Mouse (Mus musculus): Measurements from ENCODE around the gene Tmcc2. TPM values are rescaled to one million over a fixed set of nuclear protein-coding genes. Genes with fewer than 3 reads are reported as not detected.
A peak's percentile ranks its signal among the peaks of the same experiment; 100 is the strongest.

Gene Tmcc2
- polyA plus RNA-seq, 1 experiment from 2014 or later, result 10.7 TPM

GRCm38 (mm10) chr1:132333675-132334141, 57.4 kb downstream of the Tmcc2 start:
- ATAC-seq (ENCODE audit: borderline replicate concordance, extremely low read depth, low FRiP score, low TSS enrichment), result peak; percentile 94
- peaks cover 31% of the 10 kb centered on the region for H3K36me3 ChIP-seq
- H3K4me3 ChIP-seq, result no peak overlapping the region
- peak overlapping the region; percentile 89 for H3K27ac ChIP-seq
- 0 out of 2 replicates have a peak overlapping the region, but pooled peaks have one; percentile 3 for H3K4me2 ChIP-seq
- peaks cover 69% of the 10 kb centered on the region for H3K4me1 ChIP-seq
- WGBS, result 9% methylated on average over 4 of the region's 4 CpGs
- no peaks in the 10 kb centered on the region for H3K27me3 ChIP-seq
- no peak overlapping the region for H3K9ac ChIP-seq
- H3K9me3 ChIP-seq, result no peaks in the 10 kb centered on the region

DNA sequence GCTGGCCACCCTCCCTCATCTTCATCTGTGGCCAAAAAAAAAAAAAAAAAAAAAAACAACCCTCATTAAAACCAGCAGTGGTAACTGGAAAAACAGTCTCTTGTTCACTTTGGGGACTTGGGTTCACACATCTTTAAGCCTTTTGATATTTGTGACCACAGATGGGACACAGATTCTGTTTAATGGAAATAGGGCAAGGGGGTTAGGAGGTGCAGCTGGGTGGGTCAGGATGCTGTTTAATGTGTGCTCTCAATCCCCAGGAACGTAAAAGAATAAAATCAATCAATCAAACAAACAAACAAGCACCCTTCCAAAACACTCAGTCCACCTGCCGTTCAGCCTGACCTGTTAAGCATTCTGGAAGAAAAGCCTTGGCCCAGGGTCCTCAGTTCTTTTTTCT, 57.9 kb downstream of the Tmcc2 start:
- H3K9me3 ChIP-seq, result no peaks in the 10 kb centered on the region
- no peak overlapping the region for H3K4me2 ChIP-seq
- 5% methylated on average over 2 of the region's 2 CpGs for WGBS
- H3K27ac ChIP-seq, result peak overlapping the region; percentile 89
- H3K4me3 ChIP-seq, result no peak overlapping the region
- no peak overlapping the region for H3K9ac ChIP-seq
- peaks cover 66% of the 10 kb centered on the region for H3K4me1 ChIP-seq
- H3K36me3 ChIP-seq, result peaks cover 36% of the 10 kb centered on the region
- no peaks in the 10 kb centered on the region for H3K27me3 ChIP-seq
- ATAC-seq (ENCODE audit: borderline replicate concordance, extremely low read depth, low FRiP score, low TSS enrichment), result no peak

DNA sequence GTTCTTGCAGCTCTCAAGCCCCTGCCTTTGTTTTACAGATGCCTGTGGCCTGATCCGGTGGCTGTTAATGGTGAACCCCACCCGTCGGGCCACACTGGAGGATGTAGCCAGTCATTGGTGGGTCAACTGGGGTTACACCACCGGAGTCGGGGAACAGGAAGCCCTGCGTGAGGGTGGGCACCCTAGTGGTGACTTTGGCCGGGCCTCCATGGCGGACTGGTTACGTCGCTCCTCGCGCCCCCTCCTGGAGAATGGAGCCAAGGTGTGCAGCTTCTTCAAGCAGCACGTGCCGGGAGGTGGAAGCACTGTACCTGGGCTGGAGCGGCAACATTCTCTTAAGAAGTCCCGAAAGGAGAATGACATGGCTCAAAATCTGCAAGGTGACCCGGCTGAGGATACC, 59.8 kb downstream of the Tmcc2 start:
- Histone ChIP-seq H3K36me3 (peaks cover 45% of the 10 kb centered on the region), H3K4me1 (peaks cover 59% of the 10 kb centered on the region), H3K27me3 (no peaks in the 10 kb centered on the region), H3K4me2 (no peak overlapping the region), H3K4me3 (no peak overlapping the region), H3K9ac (no peak overlapping the region), H3K9me3 (no peaks in the 10 kb centered on the region), H3K27ac (no peak overlapping the region)
- 87% methylated on average over 17 of the region's 17 CpGs for WGBS
- ATAC-seq (ENCODE audit: borderline replicate concordance, extremely low read depth, low FRiP score, low TSS enrichment), result no peak

GRCm38 (mm10) chr1:132330397-132330796, 60.7 kb downstream of the Tmcc2 start:
- H3K9me3 ChIP-seq, result no peaks in the 10 kb centered on the region
- peaks cover 50% of the 10 kb centered on the region for H3K4me1 ChIP-seq
- no peak overlapping the region for H3K9ac ChIP-seq
- H3K27me3 ChIP-seq, result no peaks in the 10 kb centered on the region
- no peak overlapping the region for H3K4me3 ChIP-seq
- peaks cover 51% of the 10 kb centered on the region for H3K36me3 ChIP-seq
- WGBS, result 85% methylated on average over 15 of the region's 15 CpGs
- no peak for ATAC-seq (ENCODE audit: borderline replicate concordance, extremely low read depth, low FRiP score, low TSS enrichment)
- no peak overlapping the region for H3K4me2 ChIP-seq
- H3K27ac ChIP-seq, result no peak overlapping the region

GRCm38 (mm10) chr1:132329656-132330055, 61.4 kb downstream of the Tmcc2 start:
- no peak overlapping the region for H3K4me3 ChIP-seq
- H3K4me2 ChIP-seq, result no peak overlapping the region
- H3K27ac ChIP-seq, result no peak overlapping the region
- H3K9me3 ChIP-seq, result no peaks in the 10 kb centered on the region
- no peak overlapping the region for H3K9ac ChIP-seq
- ATAC-seq (ENCODE audit: borderline replicate concordance, extremely low read depth, low FRiP score, low TSS enrichment), result no peak
- WGBS, result 72% methylated on average over 7 of the region's 7 CpGs
- H3K27me3 ChIP-seq, result no peaks in the 10 kb centered on the region
- peaks cover 58% of the 10 kb centered on the region for H3K36me3 ChIP-seq
- peaks cover 42% of the 10 kb centered on the region for H3K4me1 ChIP-seq

DNA sequence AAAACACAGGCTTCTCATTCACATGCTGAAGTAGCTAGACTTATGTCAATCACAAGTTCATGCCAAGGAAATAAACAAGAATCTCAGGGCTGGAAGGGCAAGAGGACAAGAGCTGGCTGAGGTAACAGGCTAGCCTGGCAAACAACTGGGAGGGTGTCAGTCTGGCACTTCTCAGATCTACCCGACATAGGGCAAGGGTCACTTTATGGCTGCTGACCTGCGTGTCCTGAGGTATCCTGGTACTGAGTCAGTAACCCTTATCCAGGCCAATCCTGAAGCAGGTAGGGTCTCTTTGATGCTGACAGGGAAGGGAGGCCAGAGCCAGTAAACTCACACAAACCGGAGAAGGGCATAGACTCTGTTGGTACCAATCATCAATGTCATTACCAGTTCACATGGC, 62.5 kb downstream of the Tmcc2 start:
- H3K9ac ChIP-seq, result no peak overlapping the region
- H3K9me3 ChIP-seq, result no peaks in the 10 kb centered on the region
- H3K36me3 ChIP-seq, result peaks cover 60% of the 10 kb centered on the region
- no peak overlapping the region for H3K27ac ChIP-seq
- peaks cover 31% of the 10 kb centered on the region for H3K4me1 ChIP-seq
- no peak overlapping the region for H3K4me2 ChIP-seq
- no peak overlapping the region for H3K4me3 ChIP-seq
- 66% methylated on average over 3 of the region's 3 CpGs for WGBS
- no peaks in the 10 kb centered on the region for H3K27me3 ChIP-seq
- ATAC-seq (ENCODE audit: borderline replicate concordance, extremely low read depth, low FRiP score, low TSS enrichment), result no peak

DNA sequence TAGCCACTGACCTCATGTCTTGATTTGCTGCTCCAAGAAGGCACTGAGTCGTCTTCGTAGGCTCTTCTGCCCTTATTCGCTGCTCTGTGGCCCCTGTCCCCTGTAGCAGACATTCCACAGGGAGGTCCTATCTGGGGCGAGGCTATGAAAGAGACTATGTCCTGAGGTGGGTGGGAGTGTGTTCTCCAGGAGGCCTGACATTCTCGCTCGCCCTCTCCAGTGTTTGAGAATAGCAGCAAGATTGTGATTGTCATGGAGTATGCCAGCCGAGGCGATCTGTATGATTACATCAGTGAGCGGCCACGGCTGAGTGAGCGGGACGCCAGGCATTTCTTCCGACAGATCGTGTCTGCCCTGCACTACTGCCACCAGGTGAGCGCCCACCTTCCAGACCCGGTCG, 63.6 kb downstream of the Tmcc2 start:
- no peak overlapping the region for H3K27ac ChIP-seq
- no peaks in the 10 kb centered on the region for H3K27me3 ChIP-seq
- H3K9me3 ChIP-seq, result no peaks in the 10 kb centered on the region
- no peak overlapping the region for H3K4me2 ChIP-seq
- no peak overlapping the region for H3K9ac ChIP-seq
- WGBS, result 79% methylated on average over 17 of the region's 17 CpGs
- H3K36me3 ChIP-seq, result peaks cover 58% of the 10 kb centered on the region
- ATAC-seq (ENCODE audit: borderline replicate concordance, extremely low read depth, low FRiP score, low TSS enrichment), result no peak
- H3K4me3 ChIP-seq, result no peak overlapping the region
- H3K4me1 ChIP-seq, result peaks cover 29% of the 10 kb centered on the region

DNA sequence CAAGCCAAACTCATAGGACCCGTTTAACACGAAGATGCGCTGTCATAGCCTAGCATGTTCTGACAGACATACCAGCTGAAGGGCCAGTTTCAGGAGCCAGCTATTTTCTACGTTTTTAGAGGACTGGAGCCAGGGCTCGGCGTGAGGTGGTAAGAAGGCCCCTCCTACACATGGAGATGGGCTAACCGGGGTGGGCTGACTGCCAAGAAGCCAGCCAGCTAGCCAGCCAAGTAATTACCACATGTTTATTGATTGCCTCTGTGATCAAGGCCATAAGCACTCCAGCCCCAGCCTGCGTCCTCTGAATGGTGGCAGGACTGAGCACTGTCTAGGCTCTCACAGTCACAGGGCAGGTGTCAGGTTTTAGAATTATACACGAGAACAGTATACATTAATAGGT, 64.3 kb downstream of the Tmcc2 start:
- WGBS, result 49% methylated on average over 9 of the region's 9 CpGs
- no peak overlapping the region for H3K4me2 ChIP-seq
- peaks cover 29% of the 10 kb centered on the region for H3K4me1 ChIP-seq
- H3K27ac ChIP-seq, result no peak overlapping the region
- no peak overlapping the region for H3K4me3 ChIP-seq
- peaks cover 51% of the 10 kb centered on the region for H3K36me3 ChIP-seq
- H3K9ac ChIP-seq, result no peak overlapping the region
- 0 out of 2 replicates have a peak, but pooled peaks have one; percentile 13 for ATAC-seq (ENCODE audit: borderline replicate concordance, extremely low read depth, low FRiP score, low TSS enrichment)
- H3K27me3 ChIP-seq, result no peaks in the 10 kb centered on the region
- H3K9me3 ChIP-seq, result no peaks in the 10 kb centered on the region

DNA sequence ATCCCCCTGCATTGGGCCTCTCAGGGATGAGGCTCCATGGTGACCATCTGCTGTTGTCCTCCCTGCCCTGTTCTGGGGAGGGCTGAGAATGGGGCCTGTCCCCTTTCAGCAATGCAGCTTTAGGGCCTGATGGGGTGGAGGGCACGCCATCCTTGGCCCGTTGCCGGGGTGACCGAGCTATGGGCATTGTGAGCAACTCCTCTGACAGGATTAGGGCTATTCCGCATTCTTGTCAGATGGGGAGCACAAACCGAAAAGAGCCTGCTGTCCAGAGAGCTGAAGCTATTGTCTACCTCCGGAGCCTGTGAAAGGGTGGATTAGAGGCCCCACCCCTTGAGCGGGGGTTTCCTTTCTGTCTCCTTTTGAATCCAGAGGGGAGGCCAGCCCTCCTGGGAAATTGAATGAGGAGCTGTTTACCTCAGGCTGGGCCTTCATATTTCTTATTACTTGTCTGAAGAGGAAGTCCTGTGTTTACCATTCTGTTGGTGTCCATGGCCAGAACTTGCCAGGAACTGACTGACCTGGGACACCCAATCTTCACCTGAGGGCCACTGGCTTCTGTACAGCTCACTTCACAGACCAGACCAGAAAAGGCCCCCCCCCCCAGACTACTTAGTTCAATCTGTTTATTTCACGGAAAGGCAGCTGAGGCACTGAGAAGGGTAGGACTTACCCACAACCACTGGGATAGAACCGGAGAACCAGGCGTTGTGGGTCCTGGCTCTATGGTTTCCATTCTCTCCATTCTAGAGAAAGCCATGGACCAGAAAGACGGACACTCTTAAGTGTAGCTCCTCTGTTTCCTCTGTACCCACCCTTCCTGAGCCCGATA, 68.2 kb downstream of the Tmcc2 start:
- no peak overlapping the region for H3K9ac ChIP-seq
- H3K9me3 ChIP-seq, result no peaks in the 10 kb centered on the region
- H3K4me3 ChIP-seq, result no peak overlapping the region
- no peak for ATAC-seq (ENCODE audit: borderline replicate concordance, extremely low read depth, low FRiP score, low TSS enrichment)
- peak overlapping the region; percentile 51; the same call in 1 of the 2 replicates for H3K27ac ChIP-seq
- WGBS, result 33% methylated on average over 13 of the region's 13 CpGs
- peaks cover 21% of the 10 kb centered on the region; the same call in 1 of the 2 replicates for H3K36me3 ChIP-seq
- H3K4me1 ChIP-seq, result peaks cover 58% of the 10 kb centered on the region
- peak overlapping the region; percentile 4; the same call in 1 of the 2 replicates for H3K4me2 ChIP-seq
- H3K27me3 ChIP-seq, result no peaks in the 10 kb centered on the region

GRCm38 (mm10) chr1:132321821-132322580, 69.1 kb downstream of the Tmcc2 start:
- Histone ChIP-seq H3K4me1 (peaks cover 60% of the 10 kb centered on the region), H3K27ac (peak overlapping the region; percentile 51; the same call in 1 of the 2 replicates), H3K4me2 (no peak overlapping the region), H3K9me3 (no peaks in the 10 kb centered on the region), H3K27me3 (no peaks in the 10 kb centered on the region), H3K4me3 (no peak overlapping the region), H3K36me3 (peaks cover 15% of the 10 kb centered on the region; the same call in 1 of the 2 replicates), H3K9ac (no peak overlapping the region)
- 72% methylated on average over 7 of the region's 7 CpGs for WGBS
- ATAC-seq (ENCODE audit: borderline replicate concordance, extremely low read depth, low FRiP score, low TSS enrichment), result no peak

- 34% methylated on average over 5 of the region's 5 CpGs for WGBS
- Histone ChIP-seq H3K9ac (no peak overlapping the region), H3K9me3 (no peaks in the 10 kb centered on the region), H3K36me3 (no peaks in the 10 kb centered on the region), H3K4me1 (peaks cover 68% of the 10 kb centered on the region), H3K27me3 (peaks cover 5% of the 10 kb centered on the region; the same call in 1 of the 2 replicates), H3K27ac (peak overlapping the region; percentile 92), H3K4me3 (peak overlapping the region; percentile 18; the same call in 1 of the 2 replicates), H3K4me2 (peak overlapping the region; percentile 93)
- ATAC-seq (ENCODE audit: borderline replicate concordance, extremely low read depth, low FRiP score, low TSS enrichment), result peak; percentile 32
Measured at GRCm38 (mm10) chr1:132319242-132319641, 71.8 kb downstream of the Tmcc2 start.

All from lung, embryonic 15.5 days (tissue).